Mouse (Mus musculus) right cerebral cortex, postnatal 25 days (tissue): ENCODE measurements at regions not wholly inside any gene's neighbourhood (a gene's known extent, or its start where the extent isn't known, plus 50 kb on each side); places are given as distances from the start of the nearest gene placed in this dataset.

Source experiments
- DNase-seq: peaks from one replicate; pipeline ENCODE4 v3.0.0; 2022

DNA sequence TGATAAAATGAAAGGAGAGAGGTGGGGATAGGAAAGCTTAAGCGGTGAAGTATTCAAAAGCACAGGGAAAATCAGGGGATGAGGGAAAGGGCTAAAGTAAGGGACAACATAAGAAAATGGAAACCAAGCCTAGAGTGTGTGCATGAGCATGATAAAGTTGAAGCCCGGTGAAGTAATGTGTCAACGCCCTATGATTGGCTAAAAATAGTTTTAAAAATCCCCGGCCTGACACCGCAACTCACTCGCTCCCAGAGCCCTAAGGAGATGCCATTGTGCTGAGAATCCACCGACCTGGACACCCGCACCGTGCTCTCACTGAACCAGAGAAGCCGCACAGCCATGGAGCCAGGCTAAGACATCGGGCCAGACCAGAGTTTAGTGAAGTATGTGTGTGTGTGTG, 210.3 kb upstream of the Zic4 start:
- DNase-seq = no peak

DNA sequence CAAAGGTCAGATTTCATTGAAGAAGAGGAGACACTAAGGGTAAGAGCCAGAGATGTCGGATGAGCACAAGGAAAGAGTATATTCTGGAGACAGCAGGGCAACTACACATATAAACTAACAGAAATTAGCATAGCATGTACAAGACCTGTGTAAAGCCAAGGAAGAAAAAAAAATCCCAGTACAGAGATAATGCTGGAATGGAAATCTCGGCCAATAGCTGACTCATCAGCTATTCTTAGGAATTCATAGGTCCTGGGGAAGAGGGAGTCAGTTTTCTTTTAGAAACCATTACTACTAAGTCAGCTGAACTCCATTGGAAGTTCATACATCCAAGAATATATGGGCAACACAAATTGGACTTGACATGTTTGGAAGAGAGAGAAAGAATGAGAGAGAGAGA, 202.9 kb upstream of the Zic4 start:
- no peak for DNase-seq

DNA sequence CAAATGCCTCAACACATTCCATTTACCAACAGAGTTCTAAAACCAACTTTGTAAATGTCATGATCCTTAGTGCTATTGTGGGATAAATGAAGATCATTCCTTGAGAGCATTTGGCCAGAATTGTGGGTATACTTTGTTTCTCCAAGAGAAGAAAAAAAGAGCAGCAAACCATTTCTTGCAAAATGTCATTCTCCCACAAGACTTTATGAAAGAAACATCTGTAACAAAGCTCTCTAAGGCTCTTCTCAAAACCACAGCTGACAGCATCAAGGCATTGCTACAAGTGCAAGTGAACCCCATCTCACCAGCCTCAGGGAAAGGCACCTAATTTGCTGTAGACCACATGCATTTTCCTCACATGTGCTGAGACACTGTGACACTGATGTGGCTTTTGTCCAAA, 194.3 kb upstream of the Zic4 start:
- no peak for DNase-seq

DNA sequence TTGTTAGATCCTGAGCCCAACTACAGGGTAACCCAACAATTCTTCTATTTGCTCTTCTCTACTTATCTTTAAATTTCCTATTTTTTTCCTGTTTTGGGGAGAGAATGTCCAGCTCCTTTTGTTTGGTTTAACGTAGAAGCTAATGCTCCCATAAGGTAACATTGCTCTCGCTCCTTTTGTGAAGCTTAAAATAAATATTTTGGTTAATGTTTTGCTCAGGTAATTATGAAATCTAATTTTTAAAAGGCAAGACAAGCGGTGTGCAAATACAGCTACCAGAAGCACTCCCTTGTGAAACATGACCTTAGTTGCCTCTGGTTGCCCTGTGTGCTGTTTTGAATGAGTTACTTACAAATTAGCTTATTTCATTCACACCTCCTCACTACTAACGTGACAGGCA, 169.0 kb upstream of the Zic4 start:
- DNase-seq = no peak

DNA sequence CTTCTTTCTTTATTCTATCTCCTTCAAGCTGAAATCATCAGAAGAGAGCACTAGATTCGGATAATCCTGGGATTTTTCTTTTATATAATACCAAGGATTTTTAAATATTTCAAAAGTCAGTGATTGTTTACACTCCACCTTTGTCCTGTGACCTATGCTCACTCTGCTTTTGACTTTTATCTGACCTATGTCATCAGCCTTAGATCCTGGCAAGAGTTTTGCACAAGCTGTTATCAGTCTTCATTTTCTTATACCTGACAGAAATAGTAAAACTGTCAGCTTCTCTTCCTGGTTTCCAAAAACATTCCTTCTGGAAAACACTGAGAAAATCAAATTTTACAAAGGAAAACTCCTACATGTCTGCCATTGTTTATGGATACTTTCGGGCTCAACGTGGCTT, 168.3 kb upstream of the Zic4 start:
- DNase-seq = no peak

DNA sequence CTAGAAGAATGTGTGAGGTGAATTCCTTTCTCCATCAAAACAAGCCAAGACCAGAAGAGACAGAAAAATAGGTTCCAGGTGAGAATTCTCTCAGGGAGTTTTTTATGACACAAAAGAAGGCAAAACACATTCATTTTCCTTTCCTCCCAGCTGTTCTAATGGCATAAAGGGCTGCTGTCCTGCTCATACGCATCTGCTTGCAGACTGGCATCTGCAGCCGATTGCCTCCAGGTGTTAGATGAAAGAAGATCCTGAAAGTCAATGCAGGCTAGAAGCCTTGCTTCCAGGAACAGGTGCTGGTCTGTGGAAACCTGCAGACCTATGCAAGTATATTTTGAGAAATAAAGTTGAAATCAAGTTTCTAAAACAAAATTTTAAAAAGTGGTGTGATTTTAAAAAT, 154.9 kb upstream of the Zic4 start:
- DNase-seq = no peak

DNA sequence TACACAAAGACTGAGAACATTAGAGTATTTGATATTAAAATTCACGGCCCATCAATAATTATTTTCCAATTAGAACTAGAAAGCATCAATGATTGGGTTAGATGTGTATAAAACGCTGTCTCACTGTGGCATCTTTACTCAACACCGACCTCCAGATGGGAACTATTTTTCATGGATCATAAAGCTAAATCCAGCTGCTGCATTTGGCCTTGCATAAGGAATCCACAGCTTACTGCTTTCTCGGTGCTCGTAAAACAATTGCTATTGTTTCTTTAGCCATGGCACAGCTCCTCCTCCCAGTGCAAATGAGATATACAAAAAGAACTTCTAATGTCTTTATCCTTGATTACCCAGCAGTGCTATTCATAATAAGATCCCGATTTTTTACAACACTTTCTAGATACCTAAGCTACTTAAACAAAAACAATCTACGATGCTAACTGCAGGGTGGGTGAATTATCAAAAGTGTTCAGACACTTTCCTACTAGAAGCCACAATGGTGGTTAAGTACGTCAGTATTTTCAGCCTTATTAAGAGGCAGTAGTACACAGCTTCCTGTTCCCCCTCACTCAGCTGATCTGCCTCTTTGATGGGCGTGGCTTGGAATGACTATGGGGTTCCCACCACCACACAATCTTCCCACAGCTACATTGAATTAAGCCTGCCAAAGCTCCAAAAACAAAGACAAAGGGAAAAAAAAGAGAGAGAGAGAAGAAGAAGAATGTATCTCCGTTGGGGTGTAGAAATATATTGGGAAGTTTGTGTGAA, 134.4 kb upstream of the Zic4 start:
- no peak for DNase-seq

DNA sequence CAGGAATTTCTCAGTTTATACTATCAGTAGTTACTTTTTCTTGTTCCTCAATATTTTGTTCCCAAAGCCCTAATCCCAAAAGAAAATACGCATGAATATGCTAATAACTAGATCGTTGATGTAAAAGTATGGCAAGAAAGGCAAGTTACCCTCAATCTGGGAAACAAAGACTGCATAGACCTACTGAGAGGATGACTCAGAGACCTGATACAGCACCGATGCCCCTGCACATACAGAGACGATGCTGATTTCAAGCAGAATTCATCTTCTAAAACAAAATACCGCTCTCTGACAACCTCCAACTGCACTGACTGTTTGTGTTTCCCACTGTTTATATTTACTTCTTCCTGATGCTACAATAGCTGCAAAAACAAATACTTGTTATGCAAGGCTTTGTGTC, 133.7 kb upstream of the Zic4 start:
- DNase-seq = no peak

DNA sequence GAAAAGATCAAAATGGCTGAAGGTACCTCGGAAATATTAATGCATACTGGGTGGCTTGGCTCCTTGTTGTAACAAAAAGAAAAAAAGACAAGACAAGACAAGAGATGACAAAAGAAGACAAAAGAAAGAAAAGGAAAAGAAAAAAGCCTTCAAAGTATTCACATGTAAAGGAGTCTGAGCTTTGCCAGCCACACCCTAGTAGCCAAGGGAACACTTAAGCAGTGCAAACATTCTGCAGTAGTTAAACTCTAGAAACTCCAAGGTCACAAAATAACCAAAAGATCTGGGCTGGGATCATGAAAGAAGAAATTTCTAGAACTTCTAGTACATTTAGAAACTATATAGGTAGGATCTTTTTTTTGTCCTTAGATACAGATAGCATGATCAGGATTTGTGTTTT, 108.3 kb upstream of the Zic4 start:
- no peak for DNase-seq

DNA sequence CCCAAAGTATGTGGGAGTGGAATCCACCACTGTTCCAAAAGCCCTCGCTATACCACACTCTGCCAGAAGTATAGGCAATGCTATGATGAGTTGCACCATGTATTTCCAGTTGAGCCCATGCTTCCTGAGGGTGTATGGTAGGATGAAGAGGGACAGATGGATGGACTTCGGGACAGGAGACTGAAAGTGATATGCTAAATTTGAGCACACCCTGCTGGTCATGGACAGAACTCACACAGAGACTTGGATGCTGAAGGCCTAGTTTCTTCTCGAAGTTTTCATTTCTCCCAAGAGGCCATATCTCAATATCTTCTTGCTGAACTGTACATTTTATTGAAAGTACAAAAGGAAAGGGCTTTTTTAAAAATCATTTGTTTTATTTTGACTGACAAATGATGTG, 70.9 kb upstream of the Zic4 start:
- DNase-seq = no peak
